Mouse (Mus musculus) thymus, adult 2 months (tissue): ENCODE results near the gene Dgkg.

Source experiments
- CTCF ChIP-seq: fragments of 200-500 bp; IDR thresholded peaks from 2 replicates; pipeline ENCODE4 v1.5.1; 2012; ENCODE audit warnings: mild to moderate bottlenecking, control low read depth, low read length, moderate library complexity, borderline replicate concordance; ENCODE audit not compliant: control insufficient read depth, poor library complexity, insufficient read depth; ENCODE audit errors: extremely low read depth
- POLR2A ChIP-seq: fragments of 200-500 bp; IDR thresholded peaks from 2 replicates; pipeline ENCODE4 v1.6.1; 2012; ENCODE audit warnings: mild to moderate bottlenecking, low read length, control low read depth, moderate library complexity; ENCODE audit not compliant: control insufficient read depth, poor library complexity, insufficient read depth; ENCODE audit errors: extremely low read depth

DNA sequence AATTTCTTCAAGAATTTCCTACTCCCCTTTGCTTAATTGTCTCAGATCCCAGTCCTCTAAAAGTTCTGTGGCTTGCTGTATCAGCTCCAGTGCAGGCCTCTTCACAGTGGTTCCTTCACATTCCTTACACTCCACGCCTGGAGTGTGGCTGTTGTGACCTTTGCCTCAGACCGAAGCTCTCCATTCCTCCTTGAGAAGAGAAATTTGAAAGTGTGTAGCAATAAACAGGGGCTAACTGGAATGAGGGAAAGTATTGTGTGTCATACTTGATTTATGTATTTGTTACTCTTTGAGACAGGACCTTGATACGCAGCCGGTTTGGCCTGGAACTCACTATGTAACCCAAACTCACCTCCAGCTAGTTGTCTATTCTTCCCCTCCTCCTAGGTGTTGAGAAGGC lies 215.7 kb downstream of the Dgkg start:
- no peak for TF ChIP-seq POLR2A
- no peak for TF ChIP-seq CTCF
